Mouse (Mus musculus): Measurements from ENCODE around the gene Gm20388.

Gm20388 gene

DNA sequence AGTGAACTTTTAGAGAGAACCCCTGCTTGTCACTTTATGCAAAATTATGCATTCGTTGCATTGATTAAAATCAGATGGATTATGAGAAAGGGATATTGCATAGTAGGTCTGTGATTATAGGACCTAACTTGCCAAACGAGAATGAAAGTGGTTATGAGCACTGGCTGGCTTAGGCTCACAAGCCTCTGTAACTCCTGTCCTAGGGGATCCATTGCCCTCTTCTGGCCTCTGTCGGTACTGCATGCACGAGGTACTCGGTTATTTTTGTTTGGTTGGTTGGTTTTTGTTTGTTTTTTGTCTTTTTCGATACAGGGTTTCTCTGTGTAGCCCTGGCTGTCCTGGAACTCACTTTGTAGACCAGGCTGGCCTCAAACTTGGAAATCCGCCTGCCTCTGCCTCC is 697.2 kb downstream of the Gm20388 start:
- DNase-seq (ENCODE audit: extremely low spot score, low read depth, low spot score), result peak; percentile 56

DNA sequence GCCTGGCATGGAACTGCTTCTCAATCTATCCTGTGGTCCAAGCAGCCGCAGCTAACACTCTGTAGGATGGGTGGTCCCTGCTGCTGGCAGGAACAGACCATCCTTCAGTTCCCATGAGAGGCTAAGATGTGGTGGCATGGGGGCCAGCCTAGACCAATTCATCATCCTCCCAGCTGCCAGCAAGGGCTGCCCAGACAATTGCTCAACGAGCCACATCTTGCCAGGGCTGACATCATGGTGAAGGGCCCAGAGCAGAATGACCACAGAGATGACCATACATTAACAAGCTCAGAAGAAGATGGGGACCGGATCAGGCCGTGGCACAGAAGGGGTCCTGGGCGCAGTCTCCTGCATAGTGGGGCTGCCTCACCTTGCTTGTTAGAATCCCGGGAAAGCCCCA is 700.2 kb downstream of the Gm20388 start:
- DNase-seq (ENCODE audit: extremely low spot score, low read depth, low spot score), result no peak

DNA sequence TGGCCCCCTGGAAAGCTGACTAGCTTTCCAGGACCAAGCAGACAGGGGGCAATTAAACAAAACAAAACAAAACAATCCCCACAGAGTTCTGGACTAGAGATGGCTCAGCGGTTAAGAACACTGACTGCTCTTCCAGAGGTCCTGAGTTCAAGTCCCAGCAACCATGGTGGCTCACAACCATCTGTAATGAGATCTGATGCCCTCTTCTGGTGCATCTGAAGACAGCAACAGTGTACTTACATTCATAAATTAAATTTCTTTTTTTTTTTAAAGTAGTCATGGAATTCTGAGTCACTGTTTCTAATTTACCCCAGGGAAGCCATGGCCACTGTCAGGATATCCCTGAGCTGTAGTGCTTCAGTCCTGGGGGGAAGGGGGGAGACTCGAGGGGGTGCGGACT is 703.9 kb downstream of the Gm20388 start:
- no peak for DNase-seq (ENCODE audit: extremely low spot score, low read depth, low spot score)

DNA sequence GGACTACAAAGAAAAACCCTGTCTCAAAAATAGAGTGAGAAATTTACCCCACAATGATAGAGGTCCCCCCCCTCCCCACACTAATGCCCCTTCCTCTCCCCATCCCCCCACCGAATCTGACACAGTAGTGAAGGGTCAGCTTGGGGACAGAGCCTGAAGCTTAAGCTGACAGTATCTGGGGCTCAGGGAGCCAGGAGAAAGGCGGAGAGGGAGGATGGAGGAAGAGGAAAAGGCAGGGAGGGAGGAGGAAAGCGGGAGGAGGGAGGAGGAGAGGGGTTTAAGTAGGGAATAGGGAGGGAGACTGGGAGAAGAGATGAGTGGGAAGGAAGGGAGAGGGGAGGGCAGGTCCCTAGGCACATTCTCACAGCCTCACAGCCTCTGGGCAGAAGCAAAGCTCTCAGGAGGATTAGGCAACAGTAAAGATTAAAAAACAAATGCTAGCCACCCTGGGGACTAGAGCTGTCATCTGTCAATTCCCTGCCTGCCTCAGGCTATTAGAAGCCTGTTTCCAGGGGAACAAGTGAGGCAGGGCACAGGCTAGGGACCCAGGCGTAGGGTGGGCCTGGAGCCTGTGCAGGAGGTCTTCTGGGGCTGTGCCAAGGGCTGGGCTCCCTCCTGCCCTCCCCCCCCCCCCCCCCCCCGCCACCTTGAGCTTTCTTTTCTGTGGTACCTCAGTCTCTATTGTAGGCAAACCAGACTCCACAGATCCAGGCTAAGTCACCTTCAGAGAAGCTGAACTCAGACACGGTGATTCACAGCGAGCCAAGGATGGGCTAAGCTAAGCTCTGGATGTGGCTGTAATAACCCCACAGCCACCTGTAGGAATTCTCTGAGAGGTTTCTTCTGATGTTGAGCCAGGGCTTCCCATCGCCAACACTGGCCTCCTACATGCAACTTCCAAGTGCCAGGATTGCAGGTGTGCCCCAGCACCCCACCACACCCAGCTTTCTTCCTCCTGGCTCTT is 706.3 kb downstream of the Gm20388 start:
- DNase-seq (ENCODE audit: extremely low spot score, low read depth, low spot score), result no peak

DNA sequence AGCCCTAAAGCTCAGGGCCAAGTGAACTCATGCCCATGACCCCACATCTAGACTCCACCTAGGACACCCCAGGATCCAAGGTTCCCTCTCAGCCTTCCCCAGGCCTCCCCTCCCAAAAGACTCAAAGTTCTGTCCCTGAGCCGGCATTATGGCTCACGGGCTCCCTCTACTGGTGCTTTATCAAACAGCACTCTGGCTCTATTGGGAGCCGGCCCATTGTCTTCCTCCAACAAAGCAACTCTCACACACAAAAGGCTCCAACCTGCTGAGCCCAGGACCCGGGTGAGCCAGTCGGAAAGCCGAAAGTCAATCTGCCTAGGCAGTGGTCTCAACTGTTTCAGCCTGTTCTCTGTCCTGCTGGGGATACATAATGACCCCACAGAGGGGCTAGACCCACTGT is 707.5 kb downstream of the Gm20388 start:
- peak; percentile 52 for DNase-seq (ENCODE audit: extremely low spot score, low read depth, low spot score)

DNA sequence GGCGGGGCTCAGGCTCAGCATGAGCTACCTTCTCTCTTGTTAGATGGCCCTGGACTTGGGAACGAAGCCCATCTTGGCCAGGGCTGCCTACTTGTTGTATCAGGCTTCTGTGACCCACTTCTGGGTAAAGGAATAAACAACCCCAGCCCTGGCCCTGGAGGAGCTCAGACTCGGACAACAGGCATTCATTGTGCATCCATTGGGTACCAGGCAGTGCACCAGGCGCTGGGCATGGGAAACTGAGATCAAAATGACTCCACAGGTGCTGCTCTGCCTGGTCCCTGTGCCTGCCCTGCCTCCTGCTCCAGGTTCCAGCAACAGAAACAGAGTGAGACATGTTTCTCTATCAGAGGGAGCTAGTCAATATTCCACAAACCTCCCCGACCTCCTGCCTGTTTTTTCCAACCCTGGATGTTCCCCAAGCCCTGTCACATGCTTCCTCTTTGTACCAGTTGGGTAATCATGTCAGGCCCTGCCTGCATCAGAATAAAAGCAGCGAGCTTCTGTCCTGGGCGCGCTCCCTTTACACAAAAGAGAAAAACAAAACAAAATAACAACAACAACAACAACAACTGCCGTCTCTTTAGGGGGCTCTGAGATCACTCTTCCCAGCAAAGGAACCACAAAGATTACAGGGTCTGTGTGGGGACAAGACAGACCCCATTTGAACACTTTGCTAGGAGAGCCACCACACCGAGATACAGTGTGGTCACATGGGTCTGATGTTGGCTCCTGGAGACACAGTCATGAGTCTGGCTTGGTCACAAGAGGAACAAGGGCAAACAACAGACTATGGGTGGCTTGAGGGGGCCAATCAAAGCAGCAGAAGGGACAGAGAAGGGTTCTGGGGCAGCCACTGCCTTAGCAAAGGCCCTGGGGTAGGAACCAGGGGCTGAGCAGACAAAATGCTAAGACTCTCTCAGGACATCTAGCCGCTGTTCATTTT is 708.9 kb downstream of the Gm20388 start:
- no peak for DNase-seq (ENCODE audit: extremely low spot score, low read depth, low spot score)

DNA sequence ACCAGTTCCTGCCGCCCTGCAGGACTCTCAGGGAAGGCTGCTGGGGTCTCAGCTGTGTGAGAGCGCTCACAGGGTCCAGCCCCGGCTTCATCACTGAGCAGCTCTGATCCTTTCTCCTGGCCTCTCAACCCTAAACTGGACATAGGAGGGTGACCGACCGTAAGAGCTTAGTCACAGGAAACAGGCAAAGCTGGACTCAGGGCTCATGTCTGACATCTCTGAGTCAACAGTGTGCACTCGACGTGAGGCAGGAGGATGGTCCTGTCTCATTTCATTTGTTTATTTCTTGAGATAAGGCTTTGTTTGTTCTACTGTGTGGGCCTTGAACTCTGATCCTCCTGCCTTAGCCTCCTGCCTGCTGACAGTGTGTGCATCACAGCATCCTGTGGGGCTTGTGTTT is 709.8 kb downstream of the Gm20388 start:
- no peak for DNase-seq (ENCODE audit: extremely low spot score, low read depth, low spot score)

DNA sequence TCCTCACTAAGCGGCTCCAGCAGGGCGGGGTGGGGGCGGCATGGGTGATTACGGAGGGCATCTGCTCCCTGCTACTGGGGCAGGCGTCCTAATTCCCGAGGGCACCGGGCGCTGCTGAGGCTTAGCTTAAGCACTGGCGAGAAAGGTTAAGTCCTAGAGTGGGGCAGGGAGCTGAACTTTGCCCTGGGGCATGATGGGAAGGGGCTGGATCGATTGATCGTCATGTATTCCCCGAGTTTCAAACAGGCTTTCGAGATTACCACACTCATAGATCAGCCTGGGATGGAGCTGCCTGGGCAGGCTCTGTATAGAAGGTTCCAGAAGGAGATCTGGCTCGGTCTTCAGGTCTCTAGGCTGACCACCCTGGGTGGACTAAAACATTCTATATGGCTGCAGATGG is 711.5 kb downstream of the Gm20388 start:
- DNase-seq (ENCODE audit: extremely low spot score, low read depth, low spot score), result no peak

DNA sequence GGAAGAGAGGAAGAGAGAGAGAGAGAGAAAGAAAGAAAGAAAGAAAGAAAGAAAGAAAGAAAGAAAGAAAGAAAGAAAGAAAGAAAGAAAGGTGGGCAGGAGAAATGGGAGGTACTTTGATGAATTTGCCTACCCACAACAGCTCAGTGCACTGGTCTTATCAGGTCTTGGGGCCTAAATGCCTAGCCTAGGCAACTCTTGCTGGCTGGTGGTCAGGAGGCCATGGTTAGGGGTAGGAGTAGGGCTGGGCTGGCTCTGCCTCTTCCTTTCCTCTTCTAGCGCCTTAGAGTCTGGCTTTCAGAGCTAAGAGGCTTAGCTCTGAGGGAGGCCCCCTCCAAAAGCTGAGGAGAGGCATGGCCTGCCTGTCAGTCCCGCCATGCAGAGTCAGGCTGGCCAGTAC is 713.0 kb downstream of the Gm20388 start:
- DNase-seq (ENCODE audit: extremely low spot score, low read depth, low spot score), result no peak

DNA sequence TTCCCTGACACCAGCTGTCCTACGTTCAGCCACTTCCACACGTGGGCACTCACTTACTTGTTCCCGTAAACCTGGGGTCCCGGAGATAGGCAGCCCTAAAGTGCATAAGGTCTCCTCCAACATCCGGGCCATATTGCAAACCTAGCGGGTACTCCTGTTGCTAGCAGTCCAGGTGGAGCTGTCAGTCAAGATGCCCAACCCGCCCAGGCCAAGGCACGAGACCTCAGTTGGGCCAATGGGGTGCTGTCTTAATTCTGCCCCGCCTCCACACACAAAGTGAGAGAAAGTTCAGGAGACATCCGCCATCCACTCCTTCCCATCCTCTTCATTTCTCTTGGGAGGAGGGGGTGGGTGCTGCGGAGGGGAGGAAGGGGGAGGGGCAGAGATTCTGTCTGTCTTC is 715.8 kb downstream of the Gm20388 start:
- DNase-seq (ENCODE audit: extremely low spot score, low read depth, low spot score), result no peak

DNA sequence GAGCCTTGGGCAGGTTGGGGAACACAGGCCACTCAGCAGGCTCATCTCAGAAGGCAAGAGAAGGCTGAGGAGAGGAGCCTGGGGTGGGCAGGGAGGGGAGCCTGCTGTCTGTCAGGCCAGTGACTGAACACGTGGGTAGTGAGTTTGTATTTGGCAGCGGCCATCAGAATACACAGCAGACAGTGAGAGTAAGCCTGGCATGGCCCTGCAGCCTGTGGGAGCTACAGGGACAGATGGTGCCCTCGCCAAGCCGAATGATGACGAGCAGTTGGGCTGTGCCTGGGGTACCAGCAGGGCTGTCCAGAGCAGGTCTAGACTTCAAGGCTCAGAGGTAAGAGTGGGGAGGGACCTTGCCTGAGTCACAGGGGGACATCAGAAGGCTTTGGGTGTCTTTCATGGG is 716.7 kb downstream of the Gm20388 start:
- DNase-seq (ENCODE audit: extremely low spot score, low read depth, low spot score), result no peak

DNA sequence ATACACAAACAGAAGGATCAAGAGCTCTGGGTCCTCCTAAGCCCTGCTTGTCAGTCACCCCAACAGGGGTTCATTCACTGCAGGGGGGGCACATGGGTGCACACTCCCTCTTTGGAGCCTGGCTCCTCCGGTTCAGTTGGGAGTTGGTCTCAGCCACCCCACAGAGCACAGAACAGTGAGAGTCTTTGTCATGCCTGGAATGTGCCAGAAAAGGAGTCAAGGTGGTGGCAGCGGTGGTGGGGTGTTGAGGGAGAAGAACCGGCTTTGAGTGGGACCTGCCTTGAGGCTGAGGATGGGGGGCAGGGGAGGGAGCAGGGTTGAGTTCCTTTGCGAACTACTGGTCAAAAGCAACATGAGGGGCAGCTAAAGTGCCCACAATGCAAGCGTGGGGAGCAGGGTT is 719.4 kb downstream of the Gm20388 start:
- DNase-seq (ENCODE audit: extremely low spot score, low read depth, low spot score), result no peak

DNA sequence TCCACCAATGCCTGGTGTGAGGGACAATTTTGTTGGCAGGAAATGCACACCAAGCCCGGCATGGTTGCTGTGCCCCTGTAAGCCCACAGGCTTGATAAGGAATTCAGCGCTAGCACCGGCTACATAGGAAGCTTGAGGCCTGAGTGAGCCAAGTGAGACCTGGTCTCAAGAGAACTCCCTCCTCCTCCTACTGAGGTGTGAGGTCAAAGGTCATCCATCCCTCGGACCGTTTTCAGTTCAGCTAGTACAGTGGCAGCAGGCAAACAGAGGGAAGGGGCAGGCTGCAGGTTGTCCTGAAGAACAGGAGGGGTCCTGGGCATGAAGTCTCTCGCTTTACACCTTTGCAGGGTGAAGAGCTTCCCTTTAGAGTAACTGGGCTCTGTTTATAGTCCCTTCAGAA is 720.2 kb downstream of the Gm20388 start:
- DNase-seq (ENCODE audit: extremely low spot score, low read depth, low spot score), result no peak

DNA sequence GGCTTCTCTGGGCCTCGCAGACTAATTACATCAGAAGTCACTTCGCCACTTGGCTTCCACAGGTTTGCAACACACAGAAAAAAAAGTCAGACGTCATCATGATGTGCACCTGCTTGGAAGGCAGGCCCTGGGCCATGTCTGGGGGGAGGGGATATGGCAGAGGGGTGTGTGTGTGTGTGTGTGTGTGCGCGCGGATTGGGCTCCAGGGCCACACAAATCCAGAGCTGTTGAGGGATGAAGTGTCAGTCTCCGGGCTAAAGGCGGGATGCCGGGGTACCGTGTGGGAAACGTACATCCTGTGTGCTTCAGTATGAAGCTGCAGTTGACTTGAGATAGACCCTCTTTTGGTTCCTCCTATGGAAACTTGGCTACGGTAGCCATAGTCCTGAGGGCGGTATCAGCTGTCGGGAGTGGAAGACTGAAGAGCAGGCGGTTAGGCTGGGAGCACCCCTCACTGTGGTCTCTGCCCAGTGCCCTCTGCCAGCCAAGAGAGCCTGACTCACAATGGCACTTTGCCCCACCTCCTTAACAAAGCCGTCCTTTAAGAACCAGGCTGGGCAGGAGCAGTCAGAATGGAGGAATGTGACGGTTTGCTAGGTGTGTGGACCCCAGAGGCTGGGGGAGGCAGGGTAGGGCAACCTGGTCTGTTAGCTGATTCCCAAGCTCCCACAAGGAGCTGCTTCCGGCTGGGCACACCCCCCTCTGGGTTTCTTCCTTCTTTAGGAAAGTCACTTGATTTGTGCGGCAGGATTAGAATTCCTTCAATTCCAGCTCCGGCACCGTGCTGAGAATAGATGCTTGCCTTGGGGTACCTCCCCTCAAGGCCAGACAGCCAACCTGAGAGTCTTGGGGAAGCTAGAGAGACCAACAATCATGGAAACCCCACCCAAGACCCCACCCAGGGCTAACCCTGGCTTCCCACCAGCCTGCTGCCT is 721.1 kb downstream of the Gm20388 start:
- no peak for DNase-seq (ENCODE audit: extremely low spot score, low read depth, low spot score)

DNA sequence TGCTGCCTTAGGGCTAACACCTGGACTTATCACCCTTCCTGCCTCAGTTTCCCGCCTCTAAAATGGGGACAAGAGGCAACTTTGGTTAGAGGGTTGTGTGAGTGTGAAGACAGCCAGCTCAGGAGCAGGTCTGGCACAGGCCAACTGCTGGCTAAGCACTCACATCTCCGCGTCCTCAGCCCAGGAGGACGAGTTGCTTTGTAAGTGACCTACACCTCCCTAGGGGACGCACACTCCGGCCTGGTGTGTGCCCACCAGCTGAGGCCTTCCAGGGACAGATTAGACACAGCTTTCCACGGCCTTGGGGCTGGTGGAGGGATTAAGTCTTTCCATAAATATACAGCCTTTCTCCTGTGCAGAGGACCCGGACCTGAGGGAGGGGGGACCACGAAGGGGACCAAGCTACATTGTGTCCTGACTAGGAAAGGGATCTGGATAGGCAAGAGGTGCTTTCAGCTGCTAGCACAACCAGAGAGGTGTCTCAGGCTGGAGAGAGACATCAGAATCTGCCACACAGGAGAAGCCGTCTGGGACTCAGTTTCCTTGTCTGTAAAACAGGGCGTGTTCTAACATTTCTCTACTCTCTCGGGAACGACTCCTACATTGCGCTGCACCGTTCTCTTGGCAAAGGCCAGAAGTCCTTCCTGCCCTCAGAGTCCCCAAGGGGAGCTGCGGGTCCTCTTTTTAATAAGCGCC is 722.5 kb downstream of the Gm20388 start:
- DNase-seq (ENCODE audit: extremely low spot score, low read depth, low spot score), result no peak

DNA sequence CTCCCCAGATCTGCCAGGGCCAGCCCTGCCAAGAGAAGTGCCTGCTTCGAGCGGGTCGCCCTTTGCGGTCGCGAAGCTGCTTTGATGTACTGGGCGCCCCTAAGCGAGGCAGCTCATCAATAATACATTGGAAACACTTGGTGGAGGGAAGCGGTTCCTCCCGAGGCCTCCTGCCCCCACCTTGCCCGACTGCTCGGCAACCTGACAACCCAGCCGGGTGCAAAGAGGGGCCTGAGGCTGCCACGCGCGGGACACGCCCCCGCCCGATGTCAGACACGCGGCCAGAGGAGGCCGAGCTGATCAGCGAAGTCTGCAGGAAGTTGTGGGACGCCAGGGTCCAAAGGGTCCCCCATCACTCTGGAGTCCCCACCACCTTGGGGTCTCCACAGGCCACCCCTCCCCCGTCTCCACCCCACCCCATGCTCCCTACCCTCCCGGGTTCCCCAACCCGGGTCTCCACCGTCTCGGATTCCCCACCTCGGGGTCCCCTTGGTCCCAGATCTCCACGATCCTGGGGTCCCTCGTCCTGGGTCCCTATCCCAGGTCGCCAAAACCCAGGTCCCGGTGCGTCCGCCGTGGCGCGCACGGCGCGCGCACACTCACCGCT is 723.1 kb downstream of the Gm20388 start:
- no peak for DNase-seq (ENCODE audit: extremely low spot score, low read depth, low spot score)

DNA sequence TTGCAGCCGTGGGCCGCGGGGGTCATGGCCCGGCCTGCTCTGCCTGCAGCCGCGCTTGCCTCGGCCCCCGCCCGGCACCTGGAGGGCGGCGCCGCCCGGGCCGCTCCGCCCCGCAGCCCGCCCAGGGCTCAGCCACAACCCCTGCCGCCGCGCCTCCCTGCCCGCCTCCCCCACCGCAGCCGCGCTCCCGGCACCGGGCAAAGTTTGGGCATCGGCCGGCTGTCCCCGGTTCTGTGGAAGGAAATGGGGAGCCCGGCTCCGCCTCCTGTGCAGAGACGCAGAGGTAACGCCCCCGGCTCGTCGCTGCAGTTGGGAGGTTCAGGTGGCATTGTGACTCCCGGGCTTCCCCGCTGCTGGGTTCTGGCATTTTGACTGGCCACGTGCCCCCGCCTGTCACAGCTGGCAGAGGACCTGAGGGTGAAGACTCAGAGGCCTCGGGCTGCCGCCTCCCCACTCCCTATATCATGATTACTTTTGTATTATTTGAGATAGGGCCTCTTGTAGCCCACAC is 723.7 kb downstream of the Gm20388 start:
- DNase-seq (ENCODE audit: extremely low spot score, low read depth, low spot score), result no peak

DNA sequence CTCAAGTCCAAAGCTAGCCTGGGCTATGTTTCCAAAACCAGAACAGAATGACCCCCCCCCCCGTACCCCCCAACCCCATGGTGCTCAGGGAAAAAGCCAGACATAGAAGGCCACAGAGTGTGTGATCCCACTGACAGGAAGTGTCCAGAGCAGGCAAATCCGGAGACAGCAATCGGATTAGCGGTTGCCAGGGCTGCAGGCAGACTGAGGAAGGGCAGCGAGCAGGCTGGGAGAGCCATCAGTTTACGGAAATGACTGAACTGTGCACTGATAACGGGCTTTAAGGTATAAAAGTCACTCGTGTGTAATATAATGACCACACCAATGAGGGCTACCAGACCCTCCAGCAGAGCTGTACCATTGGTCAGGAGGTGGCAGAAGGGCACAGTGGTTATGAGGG is 730.6 kb downstream of the Gm20388 start:
- DNase-seq (ENCODE audit: extremely low spot score, low read depth, low spot score), result no peak

DNA sequence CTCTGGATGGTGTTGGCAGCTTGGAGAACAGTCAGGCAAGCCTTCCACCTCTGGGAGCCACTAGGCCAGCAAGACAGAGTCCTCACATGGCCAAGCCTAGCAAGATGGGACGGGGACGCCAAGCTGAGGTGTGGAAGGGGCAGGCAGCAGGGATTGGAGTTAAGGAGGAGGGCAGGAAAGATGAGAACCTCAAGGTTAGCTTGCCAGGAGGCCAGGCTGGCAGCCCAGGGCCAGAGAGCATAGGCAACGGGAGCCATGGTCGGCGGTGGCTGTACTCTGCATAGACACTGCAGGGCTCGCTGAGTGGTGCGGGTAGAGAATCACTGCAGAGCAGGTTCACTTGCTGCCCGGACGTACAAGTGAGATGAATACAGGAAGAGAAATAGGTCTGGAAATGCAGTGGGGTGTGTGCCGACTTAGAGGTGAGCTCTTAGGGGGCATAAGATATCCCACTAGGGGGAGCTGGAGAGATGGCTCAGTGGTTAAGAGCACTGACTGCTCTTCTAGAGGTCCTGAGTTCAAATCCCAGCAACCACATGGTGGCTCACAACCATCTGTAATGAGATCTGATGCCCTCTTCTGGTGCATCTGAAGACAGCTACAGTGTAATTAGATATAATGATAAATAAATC is 731.5 kb downstream of the Gm20388 start:
- no peak for DNase-seq (ENCODE audit: extremely low spot score, low read depth, low spot score)
